Mouse (Mus musculus): ENCODE data around the gene Lrrc59. TPM values are rescaled to one million over a fixed set of nuclear protein-coding genes. Genes with fewer than 3 reads are reported as not detected.

Lrrc59 gene
- polyA plus RNA-seq, 1 experiment from 2014 or later = 254 TPM

DNA sequence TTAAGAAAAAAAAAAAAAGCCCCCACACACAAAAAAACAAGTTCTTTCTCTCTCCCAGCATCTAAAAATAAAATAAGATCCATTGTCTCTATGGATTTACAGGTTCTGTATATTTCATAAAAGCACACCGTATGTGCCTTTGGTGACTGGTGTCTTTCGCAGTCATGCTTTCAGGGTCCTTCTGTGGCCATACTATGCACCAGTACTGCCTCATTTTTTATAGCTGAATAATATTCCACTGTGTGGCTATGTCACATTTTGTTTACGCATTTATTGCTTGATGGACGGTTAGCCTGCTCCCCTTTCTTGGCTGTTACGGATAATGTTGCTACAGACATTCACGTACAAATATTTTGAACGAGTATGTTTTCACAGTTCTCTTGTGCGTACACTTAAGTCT is 23.4 kb downstream of the Lrrc59 start:
- H3K4me1 ChIP-seq (ENCODE audit: control insufficient read depth, insufficient read depth, low read length) = no peaks in the 10 kb centered on the region
- H3K27me3 ChIP-seq (replicated peaks; ENCODE audit: control insufficient read depth, insufficient read depth, low read length) = no peaks in the 10 kb centered on the region
- WGBS = 40% methylated on average over 8 of the region's 8 CpGs
- peak overlapping the region; percentile 81; the same call in 1 of the 2 replicates for H3K9ac ChIP-seq (ENCODE audit: low read depth, low read length)
- H3K27ac ChIP-seq (ENCODE audit: low read length) = no peak overlapping the region
- no peaks in the 10 kb centered on the region for H3K9me3 ChIP-seq (ENCODE audit: control insufficient read depth, low read length)
- H3K4me3 ChIP-seq (ENCODE audit: low read length) = peak overlapping the region; percentile 65
- H3K36me3 ChIP-seq (ENCODE audit: control insufficient read depth, insufficient read depth, low read length) = no peaks in the 10 kb centered on the region; the same call in 1 of the 2 replicates
- peak overlapping the region; percentile 61 for H3K4me2 ChIP-seq (ENCODE audit: low read depth, low read length)
- no peak for ATAC-seq

DNA sequence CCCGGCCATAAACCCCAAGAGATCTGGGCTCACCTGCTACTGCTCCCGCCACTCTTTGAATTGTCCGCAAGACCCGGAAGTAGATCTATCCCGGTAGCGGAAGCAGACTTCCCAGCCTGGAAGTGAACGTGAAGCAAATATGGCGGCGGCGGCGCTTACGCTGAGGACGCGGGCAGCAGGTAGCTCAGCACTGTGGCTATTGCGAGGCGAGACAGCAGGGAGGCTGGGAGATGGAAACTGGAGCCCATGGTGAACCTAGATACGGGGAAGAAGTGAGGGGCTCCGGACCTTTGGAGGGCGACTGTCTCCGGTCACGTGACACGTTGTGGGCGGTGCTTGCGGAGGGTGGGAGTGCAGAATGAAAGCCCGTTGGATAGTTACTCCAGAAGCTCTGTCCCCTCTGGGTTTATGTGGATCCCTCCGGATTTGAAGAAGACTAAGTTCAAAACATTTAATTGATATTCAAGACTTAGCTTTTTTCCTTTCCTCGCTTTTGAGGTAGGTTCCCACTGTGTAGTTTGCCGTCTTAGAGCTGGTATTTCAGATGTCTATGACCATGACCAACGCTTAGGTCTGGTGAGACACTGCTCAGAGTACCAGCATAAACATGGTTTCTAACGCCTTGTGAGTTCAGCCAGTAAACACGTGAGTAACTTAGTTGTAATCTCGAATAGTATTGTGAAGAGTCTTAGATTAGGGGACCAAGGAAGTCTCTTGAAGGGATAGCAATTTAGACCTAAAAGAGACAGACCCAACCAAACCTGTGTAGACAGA is 24.3 kb downstream of the Lrrc59 start, which contains the start of the genes Mrpl27 and Eme1:
Gene Mrpl27, plus strand, starts transcription at position 105 of the 774 bp plus-strand sequence.
Gene Eme1, minus strand, starts transcription at position 302 of the 774 bp plus-strand sequence.
- Histone ChIP-seq H3K36me3 (ENCODE audit: control insufficient read depth, insufficient read depth, low read length) (no peaks in the 10 kb centered on the region; the same call in 1 of the 2 replicates), H3K4me1 (ENCODE audit: control insufficient read depth, insufficient read depth, low read length) (no peaks in the 10 kb centered on the region), H3K27me3 (replicated peaks; ENCODE audit: control insufficient read depth, insufficient read depth, low read length) (no peaks in the 10 kb centered on the region), H3K4me2 (ENCODE audit: low read depth, low read length) (peak within 1 kb of the TSS; percentile 64), H3K27ac (ENCODE audit: low read length) (peak within 1 kb of the TSS; percentile 90), H3K4me3 (ENCODE audit: low read length) (peak within 1 kb of the TSS; percentile 65), H3K9me3 (ENCODE audit: control insufficient read depth, low read length) (no peaks in the 10 kb centered on the region), H3K9ac (ENCODE audit: low read depth, low read length) (peak within 1 kb of the TSS; percentile 81)
- ATAC-seq = peak; percentile 94
- 1% methylated on average over 32 of the region's 32 CpGs for WGBS

DNA sequence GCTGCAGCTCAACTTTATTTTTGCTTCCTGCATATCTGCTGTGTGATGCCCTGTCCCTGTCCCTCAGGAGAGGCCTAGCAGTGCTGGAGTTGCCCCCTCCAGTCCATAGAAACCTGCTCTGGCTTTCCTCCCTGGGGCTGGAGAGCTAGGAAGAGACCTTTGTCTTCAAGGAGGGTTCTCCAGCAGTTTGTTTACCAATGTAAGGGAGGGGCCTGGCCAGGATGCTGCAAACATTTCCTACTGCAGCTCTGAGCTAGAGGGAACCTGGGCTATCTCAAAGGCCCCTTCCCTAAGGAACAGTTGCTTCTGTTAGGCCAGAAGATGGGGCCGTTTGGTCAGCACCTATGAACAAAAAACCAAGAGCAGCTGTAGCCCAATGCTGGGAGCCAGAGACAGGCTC is 31.8 kb downstream of the Lrrc59 start:
- Histone ChIP-seq H3K27me3 (replicated peaks; ENCODE audit: control insufficient read depth, insufficient read depth, low read length) (no peaks in the 10 kb centered on the region), H3K4me1 (ENCODE audit: control insufficient read depth, insufficient read depth, low read length) (no peaks in the 10 kb centered on the region), H3K9me3 (ENCODE audit: control insufficient read depth, low read length) (no peaks in the 10 kb centered on the region), H3K4me3 (ENCODE audit: low read length) (no peak overlapping the region), H3K9ac (ENCODE audit: low read depth, low read length) (no peak overlapping the region), H3K27ac (ENCODE audit: low read length) (no peak overlapping the region), H3K36me3 (ENCODE audit: control insufficient read depth, insufficient read depth, low read length) (peaks cover 14% of the 10 kb centered on the region; the same call in 1 of the 2 replicates), H3K4me2 (ENCODE audit: low read depth, low read length) (no peak overlapping the region)
- 50% methylated on average over 1 of the region's 1 CpGs for WGBS
- ATAC-seq = no peak

DNA sequence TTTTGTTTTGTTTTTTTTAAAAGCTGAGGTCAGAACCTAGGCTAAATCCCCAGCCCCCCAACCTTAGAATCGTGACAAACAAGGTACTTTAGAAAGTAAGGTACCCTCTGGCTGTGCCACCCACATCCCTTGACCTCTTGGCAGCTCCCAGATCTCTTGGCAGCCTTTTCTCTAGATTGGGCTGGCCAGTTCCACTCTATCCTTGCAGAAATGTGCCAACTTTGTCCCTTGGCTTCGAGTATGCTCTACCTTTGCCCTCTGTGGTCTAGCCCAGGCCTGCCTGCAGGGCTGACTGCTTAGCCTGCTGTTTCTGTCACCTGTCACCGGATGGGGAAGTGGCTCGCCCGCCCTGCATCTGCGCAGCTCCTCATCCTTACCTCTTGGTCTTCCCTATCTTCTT is 35.7 kb downstream of the Lrrc59 start:
- H3K36me3 ChIP-seq (ENCODE audit: control insufficient read depth, insufficient read depth, low read length) = peaks cover 39% of the 10 kb centered on the region
- no peak for ATAC-seq
- no peak overlapping the region for H3K9ac ChIP-seq (ENCODE audit: low read depth, low read length)

DNA sequence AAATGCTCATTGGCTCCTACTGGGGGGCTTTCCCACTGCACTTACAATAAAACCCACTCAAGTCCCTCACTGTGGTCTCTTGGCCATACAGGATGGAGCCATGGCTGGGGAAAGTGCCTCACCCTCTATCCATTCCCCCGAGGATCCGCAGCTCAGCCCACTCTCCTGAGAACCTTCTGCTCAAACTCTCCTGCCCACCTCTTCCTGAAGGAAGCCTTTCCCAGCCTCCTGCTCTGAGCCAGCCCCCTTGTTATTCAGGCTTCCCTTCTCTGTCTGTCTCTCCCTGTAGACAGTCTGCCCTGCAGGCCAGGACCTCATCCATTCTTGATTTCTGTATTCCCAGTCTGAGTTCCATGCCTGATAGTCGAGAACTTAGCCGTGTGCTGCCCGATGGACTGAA is 45.4 kb downstream of the Lrrc59 start:
- Histone ChIP-seq H3K4me2 (ENCODE audit: low read depth, low read length) (no peak overlapping the region), H3K4me3 (ENCODE audit: low read length) (no peak overlapping the region), H3K27me3 (replicated peaks; ENCODE audit: control insufficient read depth, insufficient read depth, low read length) (no peaks in the 10 kb centered on the region), H3K27ac (ENCODE audit: low read length) (no peak overlapping the region), H3K4me1 (ENCODE audit: control insufficient read depth, insufficient read depth, low read length) (peaks cover 33% of the 10 kb centered on the region), H3K9me3 (ENCODE audit: control insufficient read depth, low read length) (no peaks in the 10 kb centered on the region), H3K36me3 (ENCODE audit: control insufficient read depth, insufficient read depth, low read length) (peaks cover 4% of the 10 kb centered on the region; the same call in 1 of the 2 replicates), H3K9ac (ENCODE audit: low read depth, low read length) (no peak overlapping the region)
- WGBS = 79% methylated on average over 5 of the region's 5 CpGs
- no peak for ATAC-seq

More for the DNA sequence above, 35.7 kb downstream of the Lrrc59 start:
- Histone ChIP-seq H3K27me3 (replicated peaks; ENCODE audit: control insufficient read depth, insufficient read depth, low read length) (no peaks in the 10 kb centered on the region), H3K9me3 (ENCODE audit: control insufficient read depth, low read length) (no peaks in the 10 kb centered on the region), H3K27ac (ENCODE audit: low read length) (no peak overlapping the region), H3K4me3 (ENCODE audit: low read length) (no peak overlapping the region), H3K4me1 (ENCODE audit: control insufficient read depth, insufficient read depth, low read length) (no peaks in the 10 kb centered on the region), H3K4me2 (ENCODE audit: low read depth, low read length) (no peak overlapping the region)
- 88% methylated on average over 6 of the region's 6 CpGs for WGBS

DNA sequence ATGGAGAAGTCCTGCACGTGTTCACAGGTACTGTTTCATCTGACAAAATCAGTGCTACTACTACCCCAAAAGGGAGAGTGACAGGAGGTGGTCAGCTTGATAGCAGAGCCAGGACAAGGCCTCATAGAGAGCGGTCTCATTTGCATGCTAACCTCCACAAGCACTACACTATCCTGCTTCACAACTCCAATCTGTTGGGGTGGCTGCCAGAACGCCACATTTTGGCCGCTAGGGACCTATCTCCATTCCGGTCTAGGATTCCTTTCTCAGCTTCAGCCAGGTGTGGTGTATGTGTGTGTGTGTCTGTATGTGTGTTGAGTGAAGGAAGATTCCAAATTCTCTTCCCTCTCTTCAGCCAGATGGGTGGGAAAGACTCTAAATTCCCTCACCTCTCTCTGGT is 45.9 kb downstream of the Lrrc59 start:
- peaks cover 33% of the 10 kb centered on the region for H3K4me1 ChIP-seq (ENCODE audit: control insufficient read depth, insufficient read depth, low read length)
- H3K27me3 ChIP-seq (replicated peaks; ENCODE audit: control insufficient read depth, insufficient read depth, low read length) = no peaks in the 10 kb centered on the region
- ATAC-seq = no peak
- H3K4me2 ChIP-seq (ENCODE audit: low read depth, low read length) = no peak overlapping the region
- no peak overlapping the region for H3K4me3 ChIP-seq (ENCODE audit: low read length)
- no peak overlapping the region for H3K27ac ChIP-seq (ENCODE audit: low read length)
- H3K36me3 ChIP-seq (ENCODE audit: control insufficient read depth, insufficient read depth, low read length) = 0 out of 2 replicates have a peak, but pooled peaks cover 3% of the 10 kb centered on the region
- no peak overlapping the region for H3K9ac ChIP-seq (ENCODE audit: low read depth, low read length)
- H3K9me3 ChIP-seq (ENCODE audit: control insufficient read depth, low read length) = no peaks in the 10 kb centered on the region
- 76% methylated on average over 5 of the region's 5 CpGs for WGBS

DNA sequence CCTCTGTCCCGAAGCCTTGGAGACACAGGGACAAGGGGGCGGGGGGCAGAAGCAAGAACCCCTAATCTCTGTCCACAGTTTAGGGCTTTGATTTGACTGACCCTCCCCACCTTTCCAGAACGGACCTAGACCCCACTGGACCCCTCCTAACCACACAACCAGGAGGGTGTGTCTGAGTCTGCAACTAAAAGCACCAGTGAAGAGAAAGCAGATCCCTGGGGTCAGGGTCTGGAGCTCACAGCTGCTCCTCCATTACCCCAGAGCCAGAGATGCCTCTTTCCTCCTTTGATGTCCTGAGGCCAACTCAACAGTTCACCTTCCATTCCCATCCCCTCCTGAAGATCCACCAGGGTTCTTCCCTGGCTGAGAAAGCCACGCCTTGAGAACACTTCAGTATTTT is 46.7 kb downstream of the Lrrc59 start:
- peak overlapping the region; percentile 87 for H3K4me2 ChIP-seq (ENCODE audit: low read depth, low read length)
- peak overlapping the region; percentile 99 for H3K9ac ChIP-seq (ENCODE audit: low read depth, low read length)
- no peaks in the 10 kb centered on the region for H3K9me3 ChIP-seq (ENCODE audit: control insufficient read depth, low read length)
- H3K36me3 ChIP-seq (ENCODE audit: control insufficient read depth, insufficient read depth, low read length) = 0 out of 2 replicates have a peak, but pooled peaks cover 3% of the 10 kb centered on the region
- WGBS = 42% methylated on average over 4 of the region's 4 CpGs
- peak overlapping the region; percentile 100 for H3K4me3 ChIP-seq (ENCODE audit: low read length)
- peak; percentile 1; the same call in 1 of the 2 replicates for ATAC-seq
- no peaks in the 10 kb centered on the region for H3K27me3 ChIP-seq (replicated peaks; ENCODE audit: control insufficient read depth, insufficient read depth, low read length)
- H3K4me1 ChIP-seq (ENCODE audit: control insufficient read depth, insufficient read depth, low read length) = peaks cover 33% of the 10 kb centered on the region
- peak overlapping the region; percentile 88; the same call in 1 of the 2 replicates for H3K27ac ChIP-seq (ENCODE audit: low read length)

DNA sequence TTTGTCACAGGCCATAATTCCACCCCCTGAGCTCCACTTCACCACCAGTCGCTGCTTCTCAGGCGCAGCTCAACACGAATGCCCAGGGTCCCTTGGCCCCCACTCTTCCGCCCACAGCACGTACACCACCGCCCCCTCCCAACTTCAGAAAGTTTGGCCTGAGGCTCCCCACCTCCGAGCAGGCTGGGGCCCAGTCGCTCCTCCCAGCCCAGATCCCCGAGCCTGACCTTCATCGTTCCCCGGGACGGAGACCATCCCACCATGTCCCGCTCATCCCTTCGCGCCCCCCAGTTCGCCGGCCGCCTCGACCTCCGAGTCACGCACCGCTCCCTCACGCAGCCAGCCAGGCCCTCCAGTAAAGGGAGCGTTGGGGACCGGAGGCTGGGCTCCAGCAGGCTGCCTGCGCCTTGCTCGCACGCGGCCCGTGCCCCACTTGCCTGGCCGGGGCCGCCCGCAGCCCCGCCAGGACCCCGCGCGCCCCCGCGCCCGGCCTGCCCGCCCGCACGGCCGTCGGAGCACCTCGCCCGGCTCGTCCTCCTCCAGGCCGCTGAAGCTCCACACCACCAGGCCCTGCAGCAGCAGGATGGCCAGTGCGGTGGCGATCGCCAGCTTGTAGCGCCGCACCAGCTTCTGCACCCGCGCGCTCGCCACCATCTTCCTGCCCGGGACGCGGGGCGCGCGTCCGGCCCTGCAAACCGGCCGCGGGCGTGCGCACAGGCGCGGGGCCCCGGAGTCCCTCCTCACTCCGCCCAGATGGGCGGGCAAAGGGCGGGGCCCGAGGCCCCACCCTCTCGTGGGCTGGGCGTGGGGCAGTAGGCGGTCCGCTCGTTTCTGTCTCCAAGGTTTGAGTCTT is 47.4 kb downstream of the Lrrc59 start, which contains the start of gene Xylt2:
Gene Xylt2, minus strand, starts transcription at position 762 of the 853 bp plus-strand sequence.
- H3K36me3 ChIP-seq (ENCODE audit: control insufficient read depth, insufficient read depth, low read length) = 0 out of 2 replicates have a peak, but pooled peaks cover 3% of the 10 kb centered on the region
- H3K4me1 ChIP-seq (ENCODE audit: control insufficient read depth, insufficient read depth, low read length) = peaks cover 33% of the 10 kb centered on the region
- H3K9me3 ChIP-seq (ENCODE audit: control insufficient read depth, low read length) = no peaks in the 10 kb centered on the region
- H3K27ac ChIP-seq (ENCODE audit: low read length) = peak within 1 kb of the TSS; percentile 88
- ATAC-seq = peak; percentile 94
- H3K4me2 ChIP-seq (ENCODE audit: low read depth, low read length) = peak within 1 kb of the TSS; percentile 87
- WGBS = under 1% methylated on average over 81 of the region's 82 CpGs
- H3K27me3 ChIP-seq (replicated peaks; ENCODE audit: control insufficient read depth, insufficient read depth, low read length) = no peaks in the 10 kb centered on the region
- H3K4me3 ChIP-seq (ENCODE audit: low read length) = peak within 1 kb of the TSS; percentile 100
- peak within 1 kb of the TSS; percentile 99 for H3K9ac ChIP-seq (ENCODE audit: low read depth, low read length)

All from intestine, embryonic 16.5 days (tissue).